Mouse (Mus musculus) T-helper 2 cell (primary cell): ENCODE results near the gene Capn2.

ENCODE experiments used
- in situ Hi-C: fragments of 300-600 bp; cut with MboI, MseI; formaldehyde crosslinking; loops from one replicate; pipeline ENCODE4 v1.15.1; 2025; ENCODE audit warnings: high pct_unique_total_duplicates

The Capn2 gene

GRCm38 (mm10) chr1:182475005-182475796 lies 42.2 kb downstream of the Capn2 start:
- in situ Hi-C loops, result no loop called here

GRCm38 (mm10) chr1:182465978-182466377 lies 51.4 kb downstream of the Capn2 start:
- in situ Hi-C loops, result no loop called here

- in situ Hi-C loops, result no loop called here
These were observed 52.1 kb downstream of the Capn2 start for GRCm38 (mm10) chr1:182465309-182465708.

GRCm38 (mm10) chr1:182461813-182462212 lies 55.6 kb downstream of the Capn2 start:
- in situ Hi-C loops, result no loop called here

GRCm38 (mm10) chr1:182461261-182461660 lies 56.1 kb downstream of the Capn2 start:
- in situ Hi-C loops, result no loop called here

- in situ Hi-C loops, result no loop called here
These were observed 56.8 kb downstream of the Capn2 start for GRCm38 (mm10) chr1:182460291-182461244.

- in situ Hi-C loops, result no loop called here
These were observed 58.0 kb downstream of the Capn2 start for GRCm38 (mm10) chr1:182459436-182459835.

- in situ Hi-C loops, result no loop called here
These were observed 58.9 kb downstream of the Capn2 start for GRCm38 (mm10) chr1:182458556-182458955.

- in situ Hi-C loops, result no loop called here
These were observed 62.3 kb downstream of the Capn2 start for GRCm38 (mm10) chr1:182455080-182455479.

GRCm38 (mm10) chr1:182452473-182452872 lies 64.9 kb downstream of the Capn2 start:
- in situ Hi-C loops, result no loop called here

- in situ Hi-C loops, result no loop called here
These were observed 69.0 kb downstream of the Capn2 start for GRCm38 (mm10) chr1:182448276-182449035.

- in situ Hi-C loops, result no loop called here
These were observed 73.3 kb downstream of the Capn2 start for GRCm38 (mm10) chr1:182444116-182444515.

GRCm38 (mm10) chr1:182441791-182442473 lies 75.5 kb downstream of the Capn2 start:
- in situ Hi-C loops, result no loop called here

- in situ Hi-C loops, result no loop called here
These were observed 77.7 kb downstream of the Capn2 start for GRCm38 (mm10) chr1:182439546-182440222.

GRCm38 (mm10) chr1:182436746-182437145 lies 80.7 kb downstream of the Capn2 start:
- in situ Hi-C loops, result no loop called here

- in situ Hi-C loops, result no loop called here
These were observed 85.3 kb downstream of the Capn2 start for GRCm38 (mm10) chr1:182432059-182432458.

GRCm38 (mm10) chr1:182430676-182431075 lies 86.7 kb downstream of the Capn2 start:
- in situ Hi-C loops, result no loop called here

GRCm38 (mm10) chr1:182429826-182430225 lies 87.6 kb downstream of the Capn2 start:
- in situ Hi-C loops, result no loop called here

- in situ Hi-C loops, result no loop called here
These were observed 90.0 kb downstream of the Capn2 start for GRCm38 (mm10) chr1:182427426-182427825.

GRCm38 (mm10) chr1:182426444-182426843 lies 91.0 kb downstream of the Capn2 start:
- in situ Hi-C loops, result no loop called here

- in situ Hi-C loops, result no loop called here
These were observed 92.2 kb downstream of the Capn2 start for GRCm38 (mm10) chr1:182425176-182425575.
